Mouse (Mus musculus) right cerebral cortex, adult 18-20 months (tissue): ENCODE measurements around the gene Mpp4.
A peak's percentile ranks its signal among the peaks of the same experiment; 100 is the strongest.

Experiments
- DNase-seq: peaks from one replicate; pipeline ENCODE4 v3.0.0; 2022; ENCODE audit warnings: mixed read lengths

Gene Mpp4

DNA sequence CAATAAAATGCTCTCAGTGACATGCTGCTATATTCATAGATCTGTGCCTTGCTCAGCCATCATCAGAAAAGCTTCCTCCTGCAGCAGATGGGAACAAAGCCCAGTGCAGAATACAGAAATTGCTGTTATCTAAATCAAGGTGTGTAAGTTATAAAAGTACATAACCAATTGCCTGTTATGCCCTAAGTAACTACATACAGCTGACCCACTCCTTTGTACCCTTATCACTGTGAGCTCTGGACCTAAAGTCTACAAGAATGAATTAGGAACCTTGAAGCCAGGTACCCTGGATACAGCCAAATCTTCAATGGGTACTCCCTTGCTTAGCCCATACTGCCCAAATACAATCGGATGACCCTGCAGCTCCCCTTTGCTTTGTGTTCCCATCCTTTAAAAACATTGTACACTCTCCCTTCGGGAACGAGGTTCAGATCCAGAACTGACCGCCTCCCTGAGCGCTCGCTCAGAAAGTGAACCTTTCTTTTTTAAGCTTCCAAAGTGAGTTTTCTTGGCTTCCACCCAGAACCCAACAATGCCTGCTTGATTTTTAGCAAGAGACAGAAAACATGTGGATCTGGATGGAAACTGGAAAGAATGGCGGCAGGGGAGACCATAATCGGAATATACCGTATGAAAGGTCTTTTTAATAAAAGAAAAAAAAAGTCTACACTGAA, 3.2 kb upstream of the Mpp4 start:
- no peak for DNase-seq

DNA sequence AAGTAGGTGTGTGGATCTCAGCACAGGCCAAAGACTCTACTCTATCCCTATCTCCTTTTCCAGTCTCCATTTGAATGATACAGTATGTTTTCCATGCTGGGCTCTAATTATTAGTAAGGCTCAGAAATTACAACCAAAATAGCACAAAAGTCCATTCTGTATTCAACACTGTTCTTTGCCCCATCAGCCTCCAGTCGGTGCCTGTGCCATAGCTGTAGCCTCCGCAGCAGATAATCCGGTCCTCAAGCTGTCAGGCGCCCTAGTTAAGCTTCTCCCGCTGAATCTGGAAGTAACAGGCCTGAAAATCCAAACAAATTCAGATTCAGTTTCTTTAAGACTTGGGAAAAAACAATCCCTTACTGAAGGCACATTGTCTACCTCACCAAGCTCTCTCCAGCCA, 729 bp upstream of the Mpp4 start:
- DNase-seq, result no peak

DNA sequence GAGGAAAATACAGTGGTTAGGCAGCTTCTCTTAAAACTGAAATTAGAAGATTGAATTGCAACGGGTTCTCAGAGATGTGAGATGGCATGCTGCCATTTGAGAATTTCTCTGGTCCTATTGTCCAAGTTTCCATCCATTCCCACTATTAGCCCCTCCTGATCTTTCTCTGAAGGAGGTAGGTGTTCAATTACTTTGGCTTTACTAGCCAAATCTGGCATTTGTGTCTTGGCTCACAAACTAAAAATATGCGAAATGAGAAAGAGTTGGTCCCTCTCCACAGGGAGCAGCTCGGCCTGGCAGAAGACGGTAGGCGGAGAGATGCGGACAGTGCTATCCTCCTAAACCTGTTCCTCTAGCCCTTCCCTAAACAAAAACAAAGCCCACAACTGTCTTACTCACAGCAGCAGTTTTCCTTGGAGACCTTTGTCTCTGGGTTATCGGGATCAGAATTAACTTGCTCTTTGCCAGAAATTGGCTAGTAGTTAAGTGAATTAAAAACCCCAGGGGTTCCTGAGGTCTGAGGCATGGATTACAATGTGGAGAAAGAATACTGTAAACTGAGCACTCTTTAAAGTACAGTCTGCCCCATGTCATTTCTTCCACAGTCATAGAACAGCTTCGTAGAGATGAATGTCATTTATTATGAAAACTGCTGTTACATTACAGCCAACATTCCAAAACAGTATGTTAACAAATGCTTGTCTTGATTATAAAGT, 722 bp downstream of the Mpp4 start:
- no peak for DNase-seq

DNA sequence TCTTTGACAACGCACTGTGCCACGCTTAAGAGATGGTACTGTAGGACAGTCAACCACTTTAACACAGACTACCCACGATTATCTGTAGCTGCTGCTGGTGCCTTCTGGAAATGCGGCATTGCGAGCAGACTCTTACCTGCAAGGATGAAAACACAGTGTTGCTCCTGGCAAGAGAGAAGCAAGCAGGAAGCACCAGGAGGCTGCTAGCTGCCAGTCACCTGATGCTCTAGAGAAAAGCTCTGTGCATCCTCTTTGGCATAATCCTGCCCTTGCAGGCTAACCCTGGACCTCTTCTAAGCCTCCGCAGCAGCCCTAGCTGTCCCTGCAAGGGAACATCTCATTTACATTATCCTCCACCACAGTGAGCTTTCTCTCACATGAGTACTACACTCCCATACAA, 1.8 kb downstream of the Mpp4 start:
- DNase-seq, result no peak

DNA sequence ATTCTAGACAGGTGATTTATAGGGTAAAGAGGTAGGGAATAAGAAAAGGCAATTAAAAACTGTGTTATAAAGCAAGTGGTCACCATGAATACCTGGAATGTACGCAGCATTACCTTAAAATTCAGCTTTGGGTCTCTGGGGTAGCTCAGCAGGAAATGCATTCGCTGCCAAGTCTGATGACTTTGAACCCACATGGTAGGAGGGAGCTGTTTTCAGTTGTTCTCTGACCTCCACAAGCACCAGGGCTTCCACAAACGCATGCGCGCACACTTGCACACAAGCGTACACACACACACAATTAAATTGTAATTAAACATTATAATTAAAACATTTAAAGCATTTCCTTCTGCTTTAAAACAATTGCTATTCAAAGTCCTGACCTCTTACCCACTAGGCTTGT, 2.3 kb downstream of the Mpp4 start:
- no peak for DNase-seq

DNA sequence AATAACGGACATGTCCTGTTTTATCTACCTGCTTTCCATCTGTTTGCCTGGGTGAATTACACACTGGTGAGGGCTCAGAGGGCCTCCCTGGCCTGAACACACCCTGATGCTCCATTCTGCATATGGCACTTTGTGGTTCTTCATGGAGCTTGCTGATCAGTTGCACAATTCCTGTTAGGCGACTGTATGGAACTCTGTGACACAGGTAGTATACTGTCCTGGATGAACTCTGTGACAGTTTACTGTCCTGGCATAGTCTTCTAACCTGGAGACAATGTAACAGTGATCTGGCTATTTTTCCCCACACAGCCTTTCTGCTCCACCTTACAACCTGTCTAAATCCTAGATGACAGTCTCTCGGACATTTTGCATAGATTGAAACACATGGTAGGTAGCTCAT, 4.1 kb downstream of the Mpp4 start:
- no peak for DNase-seq

DNA sequence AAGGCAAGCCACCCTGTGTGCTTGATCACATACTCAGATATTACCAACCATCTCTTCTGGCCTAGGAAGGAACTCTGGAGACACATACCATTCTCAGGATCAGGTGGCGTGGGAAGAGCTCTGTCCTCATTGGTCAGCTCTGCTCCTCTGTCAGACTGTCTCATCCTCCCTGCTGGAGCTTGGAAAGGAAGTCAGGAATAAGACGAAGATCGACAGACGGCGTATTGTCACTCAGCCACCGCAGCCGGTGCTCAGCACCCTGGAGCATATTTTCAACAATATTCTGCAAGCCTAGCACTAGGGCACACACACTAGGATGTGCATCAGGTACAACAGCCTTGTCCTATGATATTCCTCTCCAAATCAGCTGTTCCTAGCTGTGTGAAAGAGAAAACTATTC, 4.7 kb downstream of the Mpp4 start:
- DNase-seq, result no peak

DNA sequence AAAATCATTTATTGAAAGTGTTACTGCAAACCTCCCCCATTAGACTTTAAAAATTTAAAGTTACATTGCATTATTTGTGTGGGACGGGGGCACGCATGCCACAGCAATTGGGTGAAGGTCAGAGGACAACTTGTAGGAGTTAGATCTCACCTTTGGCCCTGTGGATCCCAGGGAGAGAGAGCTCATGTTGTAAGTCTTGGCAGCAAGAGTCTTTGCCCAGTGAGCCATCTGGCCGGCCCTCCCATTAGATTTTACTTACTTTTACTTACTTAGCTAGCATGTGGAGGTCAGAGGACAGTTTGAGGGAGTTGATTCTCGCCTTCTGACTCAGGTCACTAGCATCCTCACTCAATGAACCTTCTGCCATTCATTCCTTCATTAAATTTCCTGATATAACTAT, 5.3 kb downstream of the Mpp4 start:
- DNase-seq, result no peak

DNA sequence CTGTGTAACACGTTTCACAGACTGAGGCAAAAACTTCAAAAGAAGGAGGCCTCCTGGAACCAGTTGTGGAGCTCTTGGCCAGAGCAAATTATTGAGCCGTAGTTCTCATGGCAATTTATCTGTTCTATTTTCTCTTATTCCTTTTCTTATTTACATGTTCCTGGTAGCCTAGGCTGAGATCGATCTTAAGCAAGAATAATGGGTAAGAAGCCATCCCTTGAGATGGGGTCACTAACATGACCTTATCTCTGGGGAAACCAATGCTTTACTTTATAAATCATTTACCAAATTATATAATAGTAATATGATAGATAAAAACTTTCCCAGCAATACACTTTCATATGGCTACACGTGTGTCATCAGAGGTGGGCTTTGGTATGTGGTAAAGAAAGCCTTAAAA, 10.8 kb downstream of the Mpp4 start:
- DNase-seq, result no peak

DNA sequence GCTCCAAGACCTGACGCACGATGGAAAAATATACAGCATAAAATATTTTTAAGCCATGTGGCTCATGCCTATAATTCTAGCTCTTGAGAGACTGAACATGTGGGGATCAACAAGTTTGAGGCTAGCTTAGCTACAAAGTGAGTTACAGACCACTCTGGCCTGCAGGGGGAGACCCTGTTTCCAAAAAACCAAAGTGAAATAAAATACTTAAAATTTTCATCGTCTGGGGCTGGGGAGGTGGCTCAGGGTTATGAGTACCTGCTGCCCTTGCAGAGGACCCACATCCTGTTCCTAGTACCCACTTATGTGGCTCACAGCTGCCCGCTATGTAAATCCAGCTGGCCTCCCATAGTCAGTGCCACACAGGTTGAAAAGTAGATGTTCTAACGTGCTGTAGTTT, 12.6 kb downstream of the Mpp4 start:
- DNase-seq, result no peak

DNA sequence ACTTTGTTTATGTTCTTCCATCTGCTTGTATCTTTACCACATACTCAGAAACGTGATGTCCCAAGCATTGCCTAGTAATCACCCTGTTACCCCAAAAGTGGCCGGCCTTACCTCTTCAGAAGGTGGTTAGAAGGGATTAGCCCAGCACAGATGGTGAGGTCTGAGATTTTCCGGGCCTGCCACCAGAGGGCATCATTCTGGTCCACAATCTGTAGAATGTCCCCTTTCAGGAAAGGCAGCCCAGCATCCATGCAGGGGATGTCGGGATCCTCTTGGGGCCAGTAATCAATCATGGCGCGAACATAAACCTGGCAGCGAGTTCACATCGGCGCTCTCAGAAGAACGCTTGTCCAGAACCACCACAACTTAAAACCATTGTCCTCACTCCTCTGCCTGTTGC, 18.6 kb downstream of the Mpp4 start:
- no peak for DNase-seq

DNA sequence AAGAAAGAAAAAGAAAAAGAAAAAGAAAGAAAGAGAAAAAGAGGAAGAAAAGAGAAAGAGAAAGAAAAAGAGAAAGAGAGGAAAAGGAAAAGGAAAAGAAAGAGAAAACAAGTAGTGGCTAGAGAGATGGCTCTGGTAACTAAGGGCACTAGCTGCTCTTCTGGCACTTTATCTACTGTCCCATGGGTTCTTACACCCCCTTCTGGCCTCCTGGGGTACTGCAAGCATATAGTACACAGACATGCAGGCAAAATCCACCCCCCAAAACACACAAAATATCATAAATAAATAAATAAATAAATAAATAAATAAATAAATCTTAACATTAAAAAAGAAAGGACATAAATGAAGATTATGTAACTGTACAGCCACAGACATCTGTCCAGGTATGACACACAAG, 20.4 kb downstream of the Mpp4 start:
- DNase-seq, result no peak

DNA sequence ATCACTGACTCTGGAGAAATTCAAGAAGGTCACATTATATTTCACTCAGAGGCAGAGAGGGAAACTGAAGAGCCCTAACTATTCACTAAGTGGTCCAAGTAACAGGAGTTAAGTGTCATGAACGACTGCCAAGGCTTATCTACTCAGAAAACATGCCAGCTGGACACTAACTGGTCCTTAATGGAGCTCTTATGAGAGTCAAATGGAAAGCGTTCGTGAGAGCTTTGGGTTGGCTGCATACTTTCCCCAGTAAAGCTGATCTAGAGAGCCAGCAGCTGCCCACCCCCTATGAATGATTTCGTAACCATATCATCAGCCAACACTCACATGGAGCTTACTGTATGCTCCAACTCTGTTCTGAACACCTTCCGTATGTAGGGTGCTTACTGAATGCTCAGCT, 28.8 kb downstream of the Mpp4 start:
- DNase-seq, result no peak

DNA sequence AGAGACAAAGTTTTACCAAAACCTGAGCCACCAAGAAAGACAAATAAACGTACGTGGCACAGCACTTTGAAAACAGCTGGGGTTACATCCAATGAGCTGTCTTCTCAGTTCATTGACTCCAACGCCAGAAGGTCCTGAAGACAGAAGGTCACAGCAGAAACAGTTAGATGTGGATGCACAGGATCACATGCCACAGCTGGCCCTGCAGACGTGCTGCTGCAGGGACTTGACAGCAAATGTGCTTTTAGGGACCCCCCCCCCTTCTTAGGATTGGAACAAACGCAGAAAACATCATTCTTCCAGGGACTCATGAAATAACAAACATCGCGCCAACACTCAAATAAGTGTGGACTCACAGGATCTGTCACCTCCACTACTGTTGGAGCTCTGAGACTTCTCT, 34.3 kb downstream of the Mpp4 start:
- DNase-seq, result no peak

DNA sequence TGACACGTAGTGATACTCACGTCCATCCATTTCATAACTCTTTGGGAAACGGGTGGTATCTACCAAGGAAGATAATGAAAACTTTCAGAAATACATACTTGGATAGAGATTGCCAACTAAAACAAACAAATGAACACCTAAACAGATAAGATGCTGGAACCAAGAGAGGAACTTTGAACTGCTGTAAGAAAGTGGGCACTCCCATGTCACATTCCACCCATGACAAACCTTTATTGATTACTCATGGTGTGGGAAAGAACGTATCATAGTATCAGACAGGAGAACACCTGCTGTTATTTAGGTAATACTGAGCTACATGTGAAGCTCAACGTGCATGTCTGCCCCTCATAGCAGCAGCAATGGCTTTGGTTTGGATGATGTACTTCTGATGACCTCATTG, 37.6 kb downstream of the Mpp4 start:
- DNase-seq, result no peak

DNA sequence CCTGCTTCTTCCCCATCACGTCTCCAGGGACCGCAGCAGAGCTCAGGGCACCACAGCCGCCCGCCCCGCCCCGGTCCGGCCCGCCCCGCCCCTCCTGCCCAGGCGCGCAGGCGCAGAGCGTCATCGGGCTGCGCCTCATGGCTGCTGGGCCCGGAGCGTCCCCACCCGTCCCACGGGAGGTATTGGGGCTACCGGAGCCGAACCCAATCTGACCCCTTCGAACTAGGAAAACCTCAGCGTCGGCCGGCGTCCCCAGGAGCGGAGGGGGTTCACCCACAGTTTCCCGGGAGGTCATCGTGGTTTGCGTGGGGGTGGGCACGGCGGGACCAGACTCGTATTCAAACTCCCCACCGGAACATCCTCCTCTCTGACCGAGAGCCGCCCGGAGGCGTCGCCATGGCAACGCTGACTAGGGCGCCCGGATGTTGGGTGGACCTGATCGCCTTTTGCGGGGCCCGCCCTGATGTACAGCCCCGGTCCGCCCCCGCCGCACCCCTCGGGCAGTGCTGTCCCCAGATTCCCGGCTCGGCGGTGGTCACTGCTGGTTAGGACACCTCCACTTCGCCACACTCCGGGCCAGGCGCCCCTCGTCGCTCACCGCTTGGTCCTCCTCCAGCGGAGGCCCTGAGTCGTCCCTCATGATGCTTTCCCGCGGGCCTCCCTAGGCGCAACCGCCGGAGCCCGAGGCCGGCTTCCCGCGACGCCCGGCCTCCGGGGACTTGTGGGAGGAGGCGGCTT, 43.3 kb downstream of the Mpp4 start, which contains the start of gene Tmem237:
Gene Tmem237, minus strand, starts transcription at position 689 of the 738 bp plus-strand sequence.
- DNase-seq, result peak; percentile 96

DNA sequence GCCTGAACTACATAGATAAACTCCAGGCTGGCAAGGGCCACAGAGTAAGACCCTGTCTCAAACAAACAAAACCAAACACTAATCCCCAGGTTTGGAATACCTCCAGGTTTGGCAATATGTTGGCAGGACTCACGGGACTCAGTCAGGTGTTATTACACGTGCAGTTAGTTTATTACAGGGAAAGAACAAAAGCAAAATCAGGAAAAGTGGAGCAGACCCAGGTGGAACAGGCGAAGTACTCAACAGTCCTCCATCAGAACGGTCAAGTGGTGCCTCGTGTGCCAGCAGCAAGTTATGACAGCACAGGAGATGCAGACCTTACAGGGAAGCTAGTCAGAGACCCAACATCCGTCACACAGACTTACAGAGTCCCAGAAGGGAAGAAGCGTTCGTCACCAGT, 52.7 kb downstream of the Mpp4 start:
- DNase-seq, result no peak

DNA sequence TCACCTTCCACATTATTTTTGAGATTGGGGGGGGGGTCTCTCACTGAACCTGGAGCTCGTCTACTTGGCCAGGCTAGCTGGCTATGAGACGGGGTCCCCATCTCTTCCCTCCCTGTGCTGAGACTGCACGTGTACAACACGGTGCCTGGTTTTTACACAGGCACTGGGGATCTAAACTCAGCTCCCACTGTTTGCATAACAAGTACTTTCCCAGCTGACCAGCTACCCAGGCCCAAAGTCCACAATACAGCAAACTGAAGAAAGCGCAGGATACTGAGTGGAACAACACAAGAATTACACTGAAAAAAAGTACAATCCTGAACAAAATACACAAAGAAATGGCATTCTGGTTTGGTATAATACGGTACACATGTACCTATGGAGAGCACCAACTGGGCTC, 61.1 kb downstream of the Mpp4 start:
- no peak for DNase-seq

DNA sequence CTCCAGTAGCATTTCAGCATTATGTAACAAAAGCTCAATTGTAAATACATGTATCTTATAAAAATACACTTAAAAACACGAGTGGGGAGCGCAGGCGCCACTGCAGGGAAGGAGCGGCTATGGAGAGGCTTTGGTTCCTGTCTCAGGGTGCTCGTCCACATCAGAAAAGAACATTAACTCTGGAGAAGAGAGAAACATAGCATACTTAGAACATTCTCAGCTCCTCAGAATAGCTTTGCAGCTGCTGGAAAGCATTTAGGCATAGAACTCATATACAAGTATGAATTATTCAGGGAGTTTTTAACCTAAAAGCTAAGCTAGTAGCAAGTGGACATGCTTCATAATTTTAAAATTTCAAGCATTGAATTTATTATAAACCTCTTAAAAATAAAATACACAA, 62.2 kb downstream of the Mpp4 start:
- no peak for DNase-seq

DNA sequence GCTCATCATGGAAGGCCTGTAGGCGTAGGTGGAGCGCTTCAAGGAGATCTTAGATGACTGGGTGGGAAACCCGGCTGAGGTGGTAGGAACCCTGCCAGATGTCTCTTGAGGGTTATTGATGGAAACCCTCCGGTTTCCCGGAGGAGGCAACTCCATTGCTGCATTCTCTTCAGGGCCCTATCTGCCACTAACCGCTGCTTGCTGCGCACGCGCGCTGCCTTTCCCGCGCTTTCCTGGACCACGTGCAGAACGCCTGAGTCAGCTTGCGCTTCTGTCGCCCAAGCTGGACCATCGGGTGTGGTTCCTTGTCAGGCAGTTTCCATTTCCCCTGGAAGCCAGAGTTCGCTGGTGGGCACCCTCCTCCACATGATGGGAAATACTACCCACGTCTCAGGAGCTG, 68.5 kb downstream of the Mpp4 start, which contains the start of gene C2cd6:
Gene C2cd6, minus strand, starts transcription at position 196 of the 400 bp plus-strand sequence.
- DNase-seq, result no peak
